Mouse (Mus musculus) layer of hippocampus, adult 8-10 months (tissue): ENCODE measurements at regions not wholly inside any gene's neighbourhood (a gene's known extent, or its start where the extent isn't known, plus 50 kb on each side); places are given as distances from the start of the nearest gene placed in this dataset.

Experiments
- DNase-seq, 2 experiments: peaks; one replicate each; pipeline ENCODE4 v3.0.0; 2022; ENCODE audit warnings: low spot score in 2 of 2

GRCm38 (mm10) chrY:43923126-43923525 is 341.1 kb downstream of the Gm21739 start:
- peak in 1 of 2 experiments; percentile 1 for DNase-seq
